ENCODE assay signal across 9 mouse cellular contexts in genomic region chr19:6048681-6049410, GRCm38 (mm10). TPM values are rescaled to one million over a fixed set of nuclear protein-coding genes. Genes with fewer than 3 reads are reported as not detected.
A peak's percentile ranks its signal among the peaks of the same experiment; 100 is the strongest.
DNase-seq lines count a peak whose midpoint lies in the region; ATAC-seq and TF ChIP-seq lines count a peak whose summit lies in the region.
"Had no signal": no experiment of that assay in that cellular context is flagged by ENCODE, and none has a peak within 500 bp of the region (broad histone marks: within the 10 kb centered on the region; RNA-seq: fewer than 3 reads in every experiment).

No protein-coding gene starts in this region.

- no peaks in the 10 kb centered on the region for H3K9me3 ChIP-seq in liver, postnatal 0 days (ENCODE audit: low read length)

- H3K4me3 ChIP-seq in liver, postnatal 0 days (ENCODE audit: low read depth, low read length), result peak overlapping the region; percentile 73

- peak overlapping the region; percentile 99 for H3K27ac ChIP-seq in liver, postnatal 0 days (ENCODE audit: low read depth)

- H3K9ac ChIP-seq in liver, postnatal 0 days (replicated peaks), result peak overlapping the region; percentile 11; the same call in 1 of the 2 replicates

- no peak for ATAC-seq in liver, postnatal 0 days
- ATAC-seq: lung, postnatal 0 days had no signal

- TF ChIP-seq CTCF in liver, postnatal 0 days (IDR thresholded peaks at IDR 0.05; ENCODE audit: low read depth), result no peak

- peaks cover 58% of the 10 kb centered on the region for H3K36me3 ChIP-seq in liver, postnatal 0 days (replicated peaks; ENCODE audit: insufficient read depth, low read length)

- 52% methylated on average over 11 of the region's 11 CpGs for WGBS in liver, postnatal 0 days (ENCODE audit: insufficient replicate concordance)

- peak overlapping the region; percentile 76 for H3K4me2 ChIP-seq in liver, postnatal 0 days (ENCODE audit: low read depth, low read length)

- peaks cover 23% of the 10 kb centered on the region for H3K4me1 ChIP-seq in liver, postnatal 0 days (ENCODE audit: insufficient read depth)

- DNase-seq in cerebellum, adult 8-10 months, result peak; percentile 15
- no peak for DNase-seq in cerebellum, postnatal 4 days (ENCODE audit: low spot score in 2 of 2)
- DNase-seq in kidney, adult 11 months, result peak; percentile 8
- DNase-seq in kidney, adult 18-20 months, result no peak
- peak; percentile 65 for DNase-seq in MEL-GATA-1-ER (ENCODE audit: extremely low read depth, low read depth)
- peak; percentile 29 for DNase-seq in liver, postnatal 0 days
- DNase-seq in layer of hippocampus, postnatal 10 days (ENCODE audit: low spot score in 2 of 2), result no peak
- DNase-seq in thymus, postnatal 25 days, result no peak

- TF ChIP-seq EP300 in liver, postnatal 0 days (IDR thresholded peaks at IDR 0.05; ENCODE audit: low read depth), result no peak; the same call in 1 of the 2 replicates

- H3K27me3 ChIP-seq in liver, postnatal 0 days (ENCODE audit: insufficient read depth, low read length), result no peaks in the 10 kb centered on the region

RNA-seq across cellular contexts. Expression of gene Syvn1, which starts 2.5 kb away (rescaled TPM):
- polyA plus RNA-seq in liver, postnatal 0 days (2015; fragmentation: Nextera tagmentation; extraction: Ambion mirVana), result 12.4 and 15.4 TPM in 2 replicates
- total RNA-seq in layer of hippocampus, postnatal 10 days (2021), result 10 to 100 TPM; 40.6 to 41.2 TPM

RNA-seq across cellular contexts. Expression of gene Mrpl49, which starts 8.7 kb away (rescaled TPM):
- 28.2 and 29.6 TPM in 2 replicates for polyA plus RNA-seq in liver, postnatal 0 days (2015; fragmentation: Nextera tagmentation; extraction: Ambion mirVana)
- total RNA-seq in layer of hippocampus, postnatal 10 days (2021), result 10 to 100 TPM; 40.3 to 42.4 TPM

RNA-seq across cellular contexts. Expression of gene Fau, which starts 8.8 kb away (rescaled TPM):
- 781 and 784 TPM in 2 replicates for polyA plus RNA-seq in liver, postnatal 0 days (2015; fragmentation: Nextera tagmentation; extraction: Ambion mirVana)
- 100 to 1,000 TPM; 656 to 785 TPM for total RNA-seq in layer of hippocampus, postnatal 10 days (2021)

RNA-seq across cellular contexts. Expression of gene Znhit2, which starts 12.1 kb away (rescaled TPM):
- polyA plus RNA-seq in liver, postnatal 0 days (2015; fragmentation: Nextera tagmentation; extraction: Ambion mirVana), result 30.2 and 35.8 TPM in 2 replicates
- 10 to 100 TPM; 37.3 to 41.2 TPM for total RNA-seq in layer of hippocampus, postnatal 10 days (2021)

RNA-seq across cellular contexts. Expression of gene Tm7sf2, which starts 19.3 kb away (rescaled TPM):
- 42.6 and 44.1 TPM in 2 replicates for polyA plus RNA-seq in liver, postnatal 0 days (2015; fragmentation: Nextera tagmentation; extraction: Ambion mirVana)
- total RNA-seq in layer of hippocampus, postnatal 10 days (2021), result 10 to 100 TPM; 60.0 to 70.8 TPM

Comparison
In these comparisons a context has a peak if more than half of its experiments do, and no peak if none do; other contexts are left out.
1. DNase-seq: peak in cerebellum, adult 8-10 months (single experiment), kidney, adult 11 months (single experiment), MEL-GATA-1-ER (single experiment) and liver, postnatal 0 days (single experiment); none in cerebellum, postnatal 4 days (0 of 2), kidney, adult 18-20 months (single experiment), layer of hippocampus, postnatal 10 days (0 of 2) and thymus, postnatal 25 days (single experiment).